Mouse (Mus musculus): ENCODE results near the gene Nrp2. TPM values are rescaled to one million over a fixed set of nuclear protein-coding genes. Genes with fewer than 3 reads are reported as not detected.
A peak's percentile ranks its signal among the peaks of the same experiment; 100 is the strongest.

The Nrp2 gene
- polyA plus RNA-seq, 1 experiment from 2014 or later: 13.3 TPM

- Histone ChIP-seq H3K9ac (ENCODE audit: low read length) (no peak overlapping the region), H3K27me3 (ENCODE audit: control insufficient read depth, insufficient read depth, low read depth, low read length) (no peaks in the 10 kb centered on the region), H3K4me2 (ENCODE audit: low read depth, low read length) (no peak overlapping the region), H3K4me3 (ENCODE audit: low read length) (no peak overlapping the region), H3K27ac (ENCODE audit: low read length) (no peak overlapping the region), H3K4me1 (replicated peaks; ENCODE audit: control insufficient read depth, insufficient read depth, low read length) (peaks cover 19% of the 10 kb centered on the region), H3K36me3 (ENCODE audit: control insufficient read depth, insufficient read depth, low read length) (no peaks in the 10 kb centered on the region), H3K9me3 (ENCODE audit: control insufficient read depth, low read length) (no peaks in the 10 kb centered on the region)
- ATAC-seq (ENCODE audit: low read depth): no peak
- WGBS: 74% methylated on average over 4 of the region's 4 CpGs
Observed at GRCm38 (mm10) chr1:62778910-62779309, 75.8 kb downstream of the Nrp2 start.

- H3K4me1 ChIP-seq (replicated peaks; ENCODE audit: control insufficient read depth, insufficient read depth, low read length): peaks cover 18% of the 10 kb centered on the region
- H3K27me3 ChIP-seq (ENCODE audit: control insufficient read depth, insufficient read depth, low read depth, low read length): no peaks in the 10 kb centered on the region
- H3K27ac ChIP-seq (ENCODE audit: low read length): no peak overlapping the region
- no peaks in the 10 kb centered on the region for H3K36me3 ChIP-seq (ENCODE audit: control insufficient read depth, insufficient read depth, low read length)
- 31% methylated on average over 15 of the region's 15 CpGs for WGBS
- ATAC-seq (ENCODE audit: low read depth): no peak
- H3K9ac ChIP-seq (ENCODE audit: low read length): no peak overlapping the region
- no peaks in the 10 kb centered on the region for H3K9me3 ChIP-seq (ENCODE audit: control insufficient read depth, low read length)
- no peak overlapping the region for H3K4me2 ChIP-seq (ENCODE audit: low read depth, low read length)
- H3K4me3 ChIP-seq (ENCODE audit: low read length): no peak overlapping the region
Observed at GRCm38 (mm10) chr1:62780068-62780761, 77.1 kb downstream of the Nrp2 start.

- no peak overlapping the region for H3K27ac ChIP-seq (ENCODE audit: low read length)
- H3K4me3 ChIP-seq (ENCODE audit: low read length): no peak overlapping the region
- H3K4me2 ChIP-seq (ENCODE audit: low read depth, low read length): no peak overlapping the region
- no peaks in the 10 kb centered on the region for H3K27me3 ChIP-seq (ENCODE audit: control insufficient read depth, insufficient read depth, low read depth, low read length)
- H3K36me3 ChIP-seq (ENCODE audit: control insufficient read depth, insufficient read depth, low read length): no peaks in the 10 kb centered on the region
- ATAC-seq (ENCODE audit: low read depth): no peak
- 83% methylated on average over 2 of the region's 2 CpGs for WGBS
- H3K4me1 ChIP-seq (replicated peaks; ENCODE audit: control insufficient read depth, insufficient read depth, low read length): peaks cover 8% of the 10 kb centered on the region
- H3K9ac ChIP-seq (ENCODE audit: low read length): no peak overlapping the region
- H3K9me3 ChIP-seq (ENCODE audit: control insufficient read depth, low read length): no peaks in the 10 kb centered on the region
Observed at GRCm38 (mm10) chr1:62782155-62782554, 79.1 kb downstream of the Nrp2 start.

GRCm38 (mm10) chr1:62782573-62782972 is 79.5 kb downstream of the Nrp2 start:
- H3K27ac ChIP-seq (ENCODE audit: low read length): no peak overlapping the region
- no peak for ATAC-seq (ENCODE audit: low read depth)

GRCm38 (mm10) chr1:62783354-62784083 is 80.4 kb downstream of the Nrp2 start:
- H3K36me3 ChIP-seq (ENCODE audit: control insufficient read depth, insufficient read depth, low read length): no peaks in the 10 kb centered on the region
- ATAC-seq (ENCODE audit: low read depth): no peak
- H3K9me3 ChIP-seq (ENCODE audit: control insufficient read depth, low read length): no peaks in the 10 kb centered on the region
- H3K4me3 ChIP-seq (ENCODE audit: low read length): no peak overlapping the region
- 79% methylated on average over 18 of the region's 18 CpGs for WGBS
- H3K9ac ChIP-seq (ENCODE audit: low read length): no peak overlapping the region
- H3K4me1 ChIP-seq (replicated peaks; ENCODE audit: control insufficient read depth, insufficient read depth, low read length): no peaks in the 10 kb centered on the region
- H3K27ac ChIP-seq (ENCODE audit: low read length): no peak overlapping the region
- H3K27me3 ChIP-seq (ENCODE audit: control insufficient read depth, insufficient read depth, low read depth, low read length): no peaks in the 10 kb centered on the region
- no peak overlapping the region for H3K4me2 ChIP-seq (ENCODE audit: low read depth, low read length)

More at GRCm38 (mm10) chr1:62782573-62782972, 79.5 kb downstream of the Nrp2 start:
- Histone ChIP-seq H3K9ac (ENCODE audit: low read length) (no peak overlapping the region), H3K4me3 (ENCODE audit: low read length) (no peak overlapping the region), H3K4me2 (ENCODE audit: low read depth, low read length) (no peak overlapping the region), H3K4me1 (replicated peaks; ENCODE audit: control insufficient read depth, insufficient read depth, low read length) (peaks cover 4% of the 10 kb centered on the region), H3K27me3 (ENCODE audit: control insufficient read depth, insufficient read depth, low read depth, low read length) (no peaks in the 10 kb centered on the region), H3K36me3 (ENCODE audit: control insufficient read depth, insufficient read depth, low read length) (no peaks in the 10 kb centered on the region), H3K9me3 (ENCODE audit: control insufficient read depth, low read length) (no peaks in the 10 kb centered on the region)

GRCm38 (mm10) chr1:62784084-62784392 is 81.0 kb downstream of the Nrp2 start:
- H3K9ac ChIP-seq (ENCODE audit: low read length): no peak overlapping the region
- no peaks in the 10 kb centered on the region for H3K36me3 ChIP-seq (ENCODE audit: control insufficient read depth, insufficient read depth, low read length)
- no peaks in the 10 kb centered on the region for H3K27me3 ChIP-seq (ENCODE audit: control insufficient read depth, insufficient read depth, low read depth, low read length)
- no peak overlapping the region for H3K27ac ChIP-seq (ENCODE audit: low read length)
- no peaks in the 10 kb centered on the region for H3K4me1 ChIP-seq (replicated peaks; ENCODE audit: control insufficient read depth, insufficient read depth, low read length)
- no peaks in the 10 kb centered on the region for H3K9me3 ChIP-seq (ENCODE audit: control insufficient read depth, low read length)
- no peak overlapping the region for H3K4me3 ChIP-seq (ENCODE audit: low read length)
- no peak overlapping the region for H3K4me2 ChIP-seq (ENCODE audit: low read depth, low read length)
- WGBS: 51% methylated on average over 5 of the region's 5 CpGs
- ATAC-seq (ENCODE audit: low read depth): no peak

GRCm38 (mm10) chr1:62786255-62786654 is 83.2 kb downstream of the Nrp2 start:
- Histone ChIP-seq H3K27me3 (ENCODE audit: control insufficient read depth, insufficient read depth, low read depth, low read length) (no peaks in the 10 kb centered on the region), H3K4me1 (replicated peaks; ENCODE audit: control insufficient read depth, insufficient read depth, low read length) (no peaks in the 10 kb centered on the region), H3K27ac (ENCODE audit: low read length) (no peak overlapping the region), H3K4me3 (ENCODE audit: low read length) (no peak overlapping the region), H3K4me2 (ENCODE audit: low read depth, low read length) (no peak overlapping the region), H3K9me3 (ENCODE audit: control insufficient read depth, low read length) (no peaks in the 10 kb centered on the region), H3K36me3 (ENCODE audit: control insufficient read depth, insufficient read depth, low read length) (no peaks in the 10 kb centered on the region), H3K9ac (ENCODE audit: low read length) (no peak overlapping the region)
- WGBS: 21% methylated on average over 5 of the region's 5 CpGs
- ATAC-seq (ENCODE audit: low read depth): no peak

- 79% methylated on average over 10 of the region's 10 CpGs for WGBS
- no peak for ATAC-seq (ENCODE audit: low read depth)
Observed at GRCm38 (mm10) chr1:62787546-62787945, 84.5 kb downstream of the Nrp2 start.

GRCm38 (mm10) chr1:62794223-62794895 is 91.3 kb downstream of the Nrp2 start:
- H3K27me3 ChIP-seq (ENCODE audit: control insufficient read depth, insufficient read depth, low read depth, low read length): no peaks in the 10 kb centered on the region
- no peaks in the 10 kb centered on the region for H3K36me3 ChIP-seq (ENCODE audit: control insufficient read depth, insufficient read depth, low read length)
- no peak overlapping the region for H3K27ac ChIP-seq (ENCODE audit: low read length)
- no peak overlapping the region for H3K4me3 ChIP-seq (ENCODE audit: low read length)
- H3K9ac ChIP-seq (ENCODE audit: low read length): no peak overlapping the region
- no peaks in the 10 kb centered on the region for H3K9me3 ChIP-seq (ENCODE audit: control insufficient read depth, low read length)
- 32% methylated on average over 19 of the region's 19 CpGs for WGBS
- no peak for ATAC-seq (ENCODE audit: low read depth)
- H3K4me2 ChIP-seq (ENCODE audit: low read depth, low read length): peak overlapping the region; percentile 22; the same call in 1 of the 2 replicates
- H3K4me1 ChIP-seq (replicated peaks; ENCODE audit: control insufficient read depth, insufficient read depth, low read length): peaks cover 18% of the 10 kb centered on the region

More at GRCm38 (mm10) chr1:62787546-62787945, 84.5 kb downstream of the Nrp2 start:
- no peaks in the 10 kb centered on the region for H3K36me3 ChIP-seq (ENCODE audit: control insufficient read depth, insufficient read depth, low read length)
- H3K9ac ChIP-seq (ENCODE audit: low read length): no peak overlapping the region
- H3K9me3 ChIP-seq (ENCODE audit: control insufficient read depth, low read length): no peaks in the 10 kb centered on the region
- no peak overlapping the region for H3K4me3 ChIP-seq (ENCODE audit: low read length)
- no peaks in the 10 kb centered on the region for H3K4me1 ChIP-seq (replicated peaks; ENCODE audit: control insufficient read depth, insufficient read depth, low read length)
- H3K27ac ChIP-seq (ENCODE audit: low read length): no peak overlapping the region
- H3K27me3 ChIP-seq (ENCODE audit: control insufficient read depth, insufficient read depth, low read depth, low read length): no peaks in the 10 kb centered on the region
- no peak overlapping the region for H3K4me2 ChIP-seq (ENCODE audit: low read depth, low read length)

Data from lung, embryonic 16.5 days (tissue).